In the genomic region with DNA sequence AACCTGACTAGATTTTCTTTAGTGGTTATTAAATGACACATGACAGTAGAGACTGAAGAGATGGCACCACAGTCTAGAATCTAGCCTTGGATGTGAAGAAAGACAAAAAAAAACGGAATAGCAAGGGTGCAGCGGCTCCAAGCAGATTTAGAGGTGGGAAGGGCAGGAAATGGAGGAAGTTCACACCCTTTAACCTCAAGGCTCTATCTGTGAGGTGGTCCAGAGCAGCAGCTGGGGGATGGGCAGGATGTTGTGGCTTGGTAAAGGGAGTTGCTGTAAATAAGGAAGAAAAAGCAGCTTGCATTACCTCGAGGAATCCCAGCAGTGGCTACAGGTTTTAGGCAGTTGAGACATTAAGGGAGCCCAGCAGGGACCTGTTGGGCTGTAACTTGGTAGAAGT, we compare ENCODE assay signal across 8 mouse cellular contexts. TPM values are rescaled to one million over a fixed set of nuclear protein-coding genes. Genes with fewer than 3 reads are reported as not detected.
DNase-seq lines count a peak whose midpoint lies in the region; ATAC-seq and TF ChIP-seq lines count a peak whose summit lies in the region.

No protein-coding gene starts in this region.

- 18% methylated on average over 3 of the region's 3 CpGs for WGBS in heart, embryonic 16.5 days
- WGBS in liver, embryonic 15.5 days (ENCODE audit: insufficient replicate concordance): 2% methylated on average over 3 of the region's 3 CpGs
- 2% methylated on average over 3 of the region's 3 CpGs for WGBS in thymus, adult 2 months
- WGBS in cerebellum, adult 2 months: 43% methylated on average over 3 of the region's 3 CpGs

- no peak overlapping the region for H3K4me3 ChIP-seq in heart, embryonic 16.5 days (ENCODE audit: low read length)
- H3K4me3 ChIP-seq in liver, embryonic 15.5 days (replicated peaks): no peak overlapping the region
- no peak overlapping the region for H3K4me3 ChIP-seq in thymus, adult 2 months (ENCODE audit: control insufficient read depth, insufficient read depth, low read length)
- H3K4me3 ChIP-seq in cerebellum, adult 2 months (replicated peaks; ENCODE audit: insufficient read depth, low read depth, low read length): no peak overlapping the region

- no peak for TF ChIP-seq POLR2A in thymus, adult 2 months (IDR thresholded peaks at IDR 0.05; ENCODE audit: control insufficient read depth, extremely low read depth, insufficient read depth, low read length, poor library complexity)
- TF ChIP-seq POLR2A in cerebellum, adult 2 months (IDR thresholded peaks at IDR 0.05; ENCODE audit: borderline replicate concordance, insufficient read depth, low read length): no peak

- H3K27me3 ChIP-seq in heart, embryonic 16.5 days (ENCODE audit: control insufficient read depth, insufficient read depth, low read length): no peaks in the 10 kb centered on the region
- H3K27me3 ChIP-seq in liver, embryonic 15.5 days: no peaks in the 10 kb centered on the region
- H3K27me3 ChIP-seq in thymus, adult 2 months (ENCODE audit: control insufficient read depth, insufficient read depth, low read length): no peaks in the 10 kb centered on the region
- H3K27me3 ChIP-seq in cerebellum, adult 2 months (ENCODE audit: control insufficient read depth, insufficient read depth, low read length): no peaks in the 10 kb centered on the region

- H3K27ac ChIP-seq in heart, embryonic 16.5 days (ENCODE audit: low read length): no peak overlapping the region; the same call in 1 of the 2 replicates
- H3K27ac ChIP-seq in liver, embryonic 15.5 days (replicated peaks): peak overlapping the region; percentile 38; the same call in 1 of the 2 replicates
- no peak overlapping the region for H3K27ac ChIP-seq in thymus, adult 2 months (ENCODE audit: control insufficient read depth, insufficient read depth, low read length)
- H3K27ac ChIP-seq in cerebellum, adult 2 months (ENCODE audit: insufficient read depth, low read length): no peak overlapping the region

- peaks cover 3% of the 10 kb centered on the region; the same call in 1 of the 2 replicates for H3K4me1 ChIP-seq in heart, embryonic 16.5 days (ENCODE audit: control insufficient read depth, insufficient read depth, low read length)
- H3K4me1 ChIP-seq in liver, embryonic 15.5 days (replicated peaks): peaks cover 29% of the 10 kb centered on the region
- peaks cover 28% of the 10 kb centered on the region for H3K4me1 ChIP-seq in thymus, adult 2 months (replicated peaks; ENCODE audit: control insufficient read depth, insufficient read depth, low read length)
- H3K4me1 ChIP-seq in cerebellum, adult 2 months (ENCODE audit: control insufficient read depth, insufficient read depth, low read length): no peaks in the 10 kb centered on the region

- ATAC-seq in heart, embryonic 16.5 days (replicated peaks; ENCODE audit: extremely low read depth, insufficient read depth, low FRiP score): 0 out of 2 replicates have a peak, but pooled peaks have one; percentile 33
- ATAC-seq in liver, embryonic 15.5 days (ENCODE audit: insufficient read depth): no peak

- H3K9ac ChIP-seq in heart, embryonic 16.5 days (ENCODE audit: low read length): no peak overlapping the region
- no peak overlapping the region for H3K9ac ChIP-seq in liver, embryonic 15.5 days

- peak; percentile 60 for DNase-seq in adrenal gland, postnatal 14 days
- no peak for DNase-seq in adrenal gland, postnatal 4 days (ENCODE audit: low spot score in 2 of 2)
- DNase-seq in thymus, adult 2 months: peak; percentile 73
- DNase-seq in cerebellum, postnatal 36 days: no peak
- DNase-seq in urinary bladder, postnatal 36 days (ENCODE audit: low spot score in 2 of 2): no peak
- no peak for DNase-seq in cerebellum, adult 2 months

- H3K9me3 ChIP-seq in heart, embryonic 16.5 days (replicated peaks; ENCODE audit: control insufficient read depth, low read length): no peaks in the 10 kb centered on the region
- H3K9me3 ChIP-seq in liver, embryonic 15.5 days (replicated peaks): no peaks in the 10 kb centered on the region

- no peak for TF ChIP-seq CTCF in thymus, adult 2 months (IDR thresholded peaks at IDR 0.05; ENCODE audit: borderline replicate concordance, control insufficient read depth, extremely low read depth, insufficient read depth, low read length, poor library complexity)
- TF ChIP-seq CTCF in cerebellum, adult 2 months (IDR thresholded peaks at IDR 0.05; ENCODE audit: borderline replicate concordance, insufficient read depth, low read depth, low read length): no peak

- no peaks in the 10 kb centered on the region for H3K36me3 ChIP-seq in heart, embryonic 16.5 days (ENCODE audit: control insufficient read depth, insufficient read depth)
- no peaks in the 10 kb centered on the region for H3K36me3 ChIP-seq in liver, embryonic 15.5 days (replicated peaks)
- H3K36me3 ChIP-seq in thymus, adult 2 months (ENCODE audit: control insufficient read depth, insufficient read depth, low read length): no peaks in the 10 kb centered on the region

- no peak overlapping the region for H3K4me2 ChIP-seq in heart, embryonic 16.5 days (ENCODE audit: low read depth, low read length)
- H3K4me2 ChIP-seq in liver, embryonic 15.5 days: peak overlapping the region; percentile 47

RNA-seq across cellular contexts. Expression of gene Smu1, which starts 23.4 kb away (rescaled TPM):
- 55.8 and 62.3 TPM in 2 replicates for total RNA-seq in adrenal gland, postnatal 14 days (2021)
- total RNA-seq in adrenal gland, postnatal 4 days (2021): 10 to 100 TPM; 75.6 to 78.8 TPM
- 101 and 102 TPM in 2 replicates for polyA plus RNA-seq in heart, embryonic 16.5 days (2015; fragmentation: Nextera tagmentation; extraction: Ambion mirVana)
- 71.6 and 75.5 TPM in 2 replicates for polyA plus RNA-seq in liver, embryonic 15.5 days (2015; fragmentation: Nextera tagmentation; extraction: Ambion mirVana)
- polyA plus RNA-seq in thymus, adult 2 months (2012; rRNA removed): 34.9 and 36.7 TPM in 2 replicates
- polyA plus RNA-seq in cerebellum, adult 2 months (2012; rRNA removed): 57.0 and 57.8 TPM in 2 replicates

RNA-seq across cellular contexts. Expression of gene Dnaja1, which starts 59.2 kb away (rescaled TPM):
- total RNA-seq in adrenal gland, postnatal 14 days (2021): 287 and 409 TPM in 2 replicates
- total RNA-seq in adrenal gland, postnatal 4 days (2021): 100 to 1,000 TPM; 227 to 253 TPM
- polyA plus RNA-seq in heart, embryonic 16.5 days (2015; fragmentation: Nextera tagmentation; extraction: Ambion mirVana): 238 and 262 TPM in 2 replicates
- 121 and 130 TPM in 2 replicates for polyA plus RNA-seq in liver, embryonic 15.5 days (2015; fragmentation: Nextera tagmentation; extraction: Ambion mirVana)
- polyA plus RNA-seq in thymus, adult 2 months (2012; rRNA removed): 11.5 and 13.4 TPM in 2 replicates
- 83.7 and 93.0 TPM in 2 replicates for polyA plus RNA-seq in cerebellum, adult 2 months (2012; rRNA removed)

Comparison
In these comparisons a context has a peak if more than half of its experiments do, and no peak if none do; other contexts are left out.
1. DNase-seq: peak in adrenal gland, postnatal 14 days (single experiment) and thymus, adult 2 months (single experiment); none in adrenal gland, postnatal 4 days (0 of 2), cerebellum, postnatal 36 days (0 of 2), urinary bladder, postnatal 36 days (0 of 2) and cerebellum, adult 2 months (0 of 2).